Mouse (Mus musculus): ENCODE measurements around the gene Ccdc33. TPM values are rescaled to one million over a fixed set of nuclear protein-coding genes. Genes with fewer than 3 reads are reported as not detected.

The Ccdc33 gene
- total and polyA plus RNA-seq, 3 experiments, result 0.21 to 1.0 TPM; not detected in 1

- TF ChIP-seq CTCF (conservative IDR thresholded peaks at IDR 0.05 in 1 of 2, IDR thresholded peaks at IDR 0.05 in 1 of 2; ENCODE audit: low read depth in 2 of 2, low read length in 2 of 2) (peak in 1 of 2 experiments; percentile 22; a peak in 1 of 4 replicates), SMC3 (IDR thresholded peaks at IDR 0.05; ENCODE audit: low read depth, low read length) (no peak), NELFE (IDR thresholded peaks at IDR 0.05; ENCODE audit: low read depth, low read length) (no peak), PAX5 (IDR thresholded peaks at IDR 0.05; ENCODE audit: low read length) (no peak), HCFC1 (IDR thresholded peaks at IDR 0.05; ENCODE audit: low read depth, low read length) (no peak)
- in situ Hi-C loops (cut with MboI; ENCODE audit: low pct_ligation_motif_present, low pct_unique_long_range_greater_than_20kb, low sequenced_read_pairs), result no loop called here
- H3K27ac ChIP-seq (ENCODE audit: insufficient read depth, low read depth), result no peak overlapping the region
- dilution Hi-C loops (cut with MboI; ENCODE audit: extremely low pct_ligation_motif_present, extremely low pct_unique_long_range_greater_than_20kb, low sequenced_read_pairs), result no loop called here
- H3K4me2 ChIP-seq (ENCODE audit: insufficient read depth, low read depth, poor library complexity, severe bottlenecking), result no peak overlapping the region
- H3K36me3 ChIP-seq (replicated peaks in 1 of 2; ENCODE audit: control insufficient read depth in 1 of 2, insufficient read depth in 1 of 2, low read length in 1 of 2), result no peaks in the 10 kb centered on the region
- DNase-seq (ENCODE audit: extremely low read depth), result no peak
- no peaks in the 10 kb centered on the region for H3K79me2 ChIP-seq (replicated peaks; ENCODE audit: control insufficient read depth, extremely low read depth, insufficient read depth, poor library complexity, severe bottlenecking)
- peaks cover 7 to 32% of the 10 kb centered on the region in 2 experiments; a peak in 3 of 4 replicates for H3K4me1 ChIP-seq (ENCODE audit: control insufficient read depth in 1 of 2, insufficient read depth in 2 of 2)
- no peak overlapping the region for H3K9ac ChIP-seq (ENCODE audit: insufficient read depth, low read depth)
- no peaks in the 10 kb centered on the region for H3K9me3 ChIP-seq (replicated peaks; ENCODE audit: low read length)
- H3K27me3 ChIP-seq (replicated peaks), result peaks cover 20% of the 10 kb centered on the region
- no peak overlapping the region for H3K4me3 ChIP-seq (replicated peaks in 1 of 3; ENCODE audit: low read depth in 2 of 3, low read length in 2 of 3, poor library complexity in 1 of 3)
Measured at GRCm38 (mm10) chr9:58051937-58052336, 66.7 kb downstream of the Ccdc33 start.

GRCm38 (mm10) chr9:58049861-58050260 lies 68.8 kb downstream of the Ccdc33 start:
- H3K27ac ChIP-seq (ENCODE audit: insufficient read depth, low read depth), result no peak overlapping the region
- H3K27me3 ChIP-seq (replicated peaks), result peaks cover 3% of the 10 kb centered on the region
- H3K79me2 ChIP-seq (replicated peaks; ENCODE audit: control insufficient read depth, extremely low read depth, insufficient read depth, poor library complexity, severe bottlenecking), result no peaks in the 10 kb centered on the region
- DNase-seq (ENCODE audit: extremely low read depth), result no peak
- no peaks in the 10 kb centered on the region for H3K36me3 ChIP-seq (replicated peaks in 1 of 2; ENCODE audit: control insufficient read depth in 1 of 2, insufficient read depth in 1 of 2, low read length in 1 of 2)
- in situ Hi-C loops (cut with MboI; ENCODE audit: low pct_ligation_motif_present, low pct_unique_long_range_greater_than_20kb, low sequenced_read_pairs), result no loop called here
- no peak overlapping the region for H3K4me3 ChIP-seq (replicated peaks in 1 of 3; ENCODE audit: low read depth in 2 of 3, low read length in 2 of 3, poor library complexity in 1 of 3)
- no peak overlapping the region for H3K4me2 ChIP-seq (ENCODE audit: insufficient read depth, low read depth, poor library complexity, severe bottlenecking)
- TF ChIP-seq GABPA (IDR thresholded peaks at IDR 0.05; ENCODE audit: insufficient replicate concordance, low read depth, low read length), result no peak
- no peak for TF ChIP-seq SMC3 (IDR thresholded peaks at IDR 0.05; ENCODE audit: low read depth, low read length)
- no peak for TF ChIP-seq HCFC1 (IDR thresholded peaks at IDR 0.05; ENCODE audit: low read depth, low read length)
- TF ChIP-seq CTCF (conservative IDR thresholded peaks at IDR 0.05 in 1 of 2, IDR thresholded peaks at IDR 0.05 in 1 of 2; ENCODE audit: low read depth in 2 of 2, low read length in 2 of 2), result no peak
- no peak for TF ChIP-seq EP300 (IDR thresholded peaks at IDR 0.05; ENCODE audit: low read length)
- no peak for TF ChIP-seq ZMIZ1 (IDR thresholded peaks at IDR 0.05; ENCODE audit: low read depth, low read length)
- no peak for TF ChIP-seq MAX (IDR thresholded peaks at IDR 0.05; ENCODE audit: low read length)
- no peak for TF ChIP-seq UBTF (IDR thresholded peaks at IDR 0.05; ENCODE audit: low read depth, low read length)
- TF ChIP-seq BHLHE40 (IDR thresholded peaks at IDR 0.05; ENCODE audit: low read depth, low read length), result no peak
- no peak for TF ChIP-seq MAFK (IDR thresholded peaks at IDR 0.05; ENCODE audit: insufficient replicate concordance, low read length)
- TF ChIP-seq JUN (IDR thresholded peaks at IDR 0.05; ENCODE audit: insufficient read depth, low read depth, low read length), result no peak
- TF ChIP-seq USF2 (conservative IDR thresholded peaks at IDR 0.05; ENCODE audit: low read depth, low read length), result no peak
- TF ChIP-seq CHD1 (IDR thresholded peaks at IDR 0.05; ENCODE audit: low read depth, low read length), result no peak
- no peak for TF ChIP-seq CHD2 (IDR thresholded peaks at IDR 0.05; ENCODE audit: low read length)
- TF ChIP-seq NRF1 (IDR thresholded peaks at IDR 0.05; ENCODE audit: low read depth, low read length), result no peak
- TF ChIP-seq KAT2A (IDR thresholded peaks at IDR 0.05; ENCODE audit: insufficient replicate concordance, low read length), result no peak
- TF ChIP-seq E2F4 (IDR thresholded peaks at IDR 0.05; ENCODE audit: insufficient replicate concordance, low read depth, low read length), result no peak
- no peak for TF ChIP-seq PAX5 (IDR thresholded peaks at IDR 0.05; ENCODE audit: low read length)
- H3K9ac ChIP-seq (ENCODE audit: insufficient read depth, low read depth), result no peak overlapping the region
- H3K4me1 ChIP-seq (ENCODE audit: control insufficient read depth in 1 of 2, insufficient read depth in 2 of 2), result peaks cover 13 to 52% of the 10 kb centered on the region in 2 experiments
- dilution Hi-C loops (cut with MboI; ENCODE audit: extremely low pct_ligation_motif_present, extremely low pct_unique_long_range_greater_than_20kb, low sequenced_read_pairs), result no loop called here
- no peaks in the 10 kb centered on the region for H3K9me3 ChIP-seq (replicated peaks; ENCODE audit: low read length)

Measured in CH12.LX (cell line).